Mouse (Mus musculus) right cerebral cortex, postnatal 14 days (tissue): ENCODE data around the gene Nfic.

Experiments
- DNase-seq: peaks from one replicate; pipeline ENCODE4 v3.0.0; 2022

Nfic gene

GRCm38 (mm10) chr10:81485060-81485449, 29.6 kb upstream of the Nfic start:
- no peak for DNase-seq

- no peak for DNase-seq
Measured at GRCm38 (mm10) chr10:81484441-81485059, 29.1 kb upstream of the Nfic start.

- peak; percentile 67 for DNase-seq
Measured at GRCm38 (mm10) chr10:81483983-81484382, 28.5 kb upstream of the Nfic start.

GRCm38 (mm10) chr10:81482533-81482889, 27.1 kb upstream of the Nfic start, which contains the start of gene Celf5:
Gene Celf5 (minus strand): TSS chr10:81482709.
- peak; percentile 63 for DNase-seq

GRCm38 (mm10) chr10:81481605-81482532, 26.4 kb upstream of the Nfic start:
- DNase-seq: no peak

- no peak for DNase-seq
Measured at GRCm38 (mm10) chr10:81474461-81474860, 19.0 kb upstream of the Nfic start.

- DNase-seq: peak; percentile 92
Measured at GRCm38 (mm10) chr10:81473003-81473451, 17.6 kb upstream of the Nfic start.

GRCm38 (mm10) chr10:81472403-81473002, 17.1 kb upstream of the Nfic start:
- DNase-seq: no peak

GRCm38 (mm10) chr10:81470454-81470853, 15.0 kb upstream of the Nfic start:
- peak; percentile 22 for DNase-seq

- DNase-seq: peak; percentile 60
Measured at GRCm38 (mm10) chr10:81469253-81469652, 13.8 kb upstream of the Nfic start.

GRCm38 (mm10) chr10:81467670-81468235, 12.3 kb upstream of the Nfic start:
- peak; percentile 8 for DNase-seq

GRCm38 (mm10) chr10:81466881-81467280, 11.4 kb upstream of the Nfic start:
- DNase-seq: peak; percentile 14

- no peak for DNase-seq
Measured at GRCm38 (mm10) chr10:81466066-81466465, 10.6 kb upstream of the Nfic start.

GRCm38 (mm10) chr10:81465265-81465645, 9.8 kb upstream of the Nfic start:
- DNase-seq: peak; percentile 14

- peak; percentile 35 for DNase-seq
Measured at GRCm38 (mm10) chr10:81464405-81465264, 9.2 kb upstream of the Nfic start.

- DNase-seq: peak; percentile 5
Measured at GRCm38 (mm10) chr10:81463531-81463930, 8.1 kb upstream of the Nfic start.

- DNase-seq: no peak
Measured at GRCm38 (mm10) chr10:81462917-81463316, 7.5 kb upstream of the Nfic start.

GRCm38 (mm10) chr10:81462415-81462804, 7.0 kb upstream of the Nfic start:
- peak; percentile 19 for DNase-seq

GRCm38 (mm10) chr10:81461673-81462414, 6.4 kb upstream of the Nfic start:
- no peak for DNase-seq

GRCm38 (mm10) chr10:81460951-81461350, 5.5 kb upstream of the Nfic start:
- DNase-seq: no peak

- DNase-seq: peak; percentile 21
Measured at GRCm38 (mm10) chr10:81460471-81460870, 5.0 kb upstream of the Nfic start.

- DNase-seq: peak; percentile 11
Measured at GRCm38 (mm10) chr10:81459399-81459798, 4.0 kb upstream of the Nfic start.
